Mouse (Mus musculus) forebrain, postnatal 0 days (tissue): ENCODE measurements around the gene Dclk1. TPM values are rescaled to one million over a fixed set of nuclear protein-coding genes. Genes with fewer than 3 reads are reported as not detected.

Source experiments
- ATAC-seq: fragments of 200-750 bp; cut with Nextera tagmentation; 2 replicates; pipeline ENCODE4 v1.8.0; 2017; ENCODE audit warnings: mild to moderate bottlenecking, moderate library complexity
- DNase-seq: peaks from one replicate; pipeline ENCODE4 v3.0.0-alpha.2; 2015
- H3K27ac ChIP-seq: fragments of 300-500 bp; sonication (generic); 2 replicates; pipeline ENCODE4 v1.5.1; 2014; ENCODE audit warnings: low read depth, mild to moderate bottlenecking, antibody characterized with exemption, low read length, moderate library complexity, mixed read lengths
- H3K27me3 ChIP-seq: fragments of 300-500 bp; sonication (generic); 2 replicates; pipeline ENCODE4 v1.6.1; 2014; ENCODE audit warnings: mild to moderate bottlenecking, low read length, mixed read lengths; ENCODE audit not compliant: insufficient read depth
- H3K36me3 ChIP-seq: fragments of 300-500 bp; sonication (generic); 2 replicates; pipeline ENCODE4 v1.6.1; 2014; ENCODE audit warnings: mild to moderate bottlenecking, moderate library complexity; ENCODE audit not compliant: insufficient read depth
- H3K4me1 ChIP-seq: fragments of 300-500 bp; sonication (generic); 2 replicates; pipeline ENCODE4 v1.6.1; 2014; ENCODE audit warnings: antibody characterized with exemption; ENCODE audit not compliant: insufficient read depth
- H3K4me2 ChIP-seq: fragments of 300-500 bp; sonication (generic); 2 replicates; pipeline ENCODE4 v1.6.1; 2014; ENCODE audit warnings: low read depth, mild to moderate bottlenecking, moderate library complexity
- H3K4me3 ChIP-seq: fragments of 300-500 bp; sonication (generic); 2 replicates; pipeline ENCODE4 v1.5.1; 2014; ENCODE audit warnings: low read depth, low read length, mixed read lengths
- H3K9ac ChIP-seq: fragments of 300-500 bp; sonication (generic); 2 replicates; pipeline ENCODE4 v1.6.1; 2014; ENCODE audit warnings: mild to moderate bottlenecking
- H3K9me3 ChIP-seq: fragments of 300-500 bp; sonication (generic); 2 replicates; pipeline ENCODE4 v1.6.1; 2016; ENCODE audit warnings: low read length
- CTCF ChIP-seq: sonication (generic); IDR thresholded peaks from 2 replicates; pipeline ENCODE4 v1.5.1; 2016; ENCODE audit warnings: antibody characterized with exemption, control low read depth, low read depth
- WGBS: fragments of 180-500 bp; shearing (Covaris S2); extraction: QIAGEN DNeasy Blood & Tissue Kit; methylation state at CpG from one replicate; pipeline ENCODE4 v1.1.7; 2014; 5-methylcytosine and 5-hydroxymethylcytosine counted together
- polyA plus RNA-seq: library from polyadenylated mRNA; unstranded; fragments of >200 nt; fragmentation: Nextera tagmentation; extraction: Ambion mirVana; gene quantifications from 2 replicates; pipeline ENCODE4 v1.2.1, GENCODE M21; 2015
- total RNA-seq: library from RNA; depleted of rRNA; stranded (reverse); fragments of >200 nt; gene quantifications from 2 replicates; pipeline ENCODE4 v1.2.3, GENCODE M21; 2014

The Dclk1 gene
- total and polyA plus RNA-seq, 2 experiments from 2014 or later: 219 to 347 TPM

DNA sequence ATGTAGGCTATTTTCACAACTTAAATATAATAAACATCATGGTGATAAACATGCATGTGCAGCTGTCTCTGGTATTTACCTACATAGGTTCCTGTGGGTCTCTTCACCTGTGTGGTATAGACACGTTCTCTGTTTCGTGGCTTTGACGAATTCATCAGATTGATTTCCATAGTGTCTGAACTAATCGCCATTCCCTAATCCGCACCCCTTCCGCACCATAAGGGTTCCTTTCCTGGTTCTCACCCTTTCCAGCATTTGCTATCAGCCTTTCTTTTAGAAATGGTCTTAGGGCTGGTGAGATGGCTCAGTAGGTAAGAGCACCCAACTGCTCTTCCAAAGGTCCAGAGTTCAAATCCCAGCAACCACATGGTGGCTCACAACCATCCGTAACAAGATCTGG lies 162.6 kb downstream of the Dclk1 start:
- H3K9me3 ChIP-seq: no peaks in the 10 kb centered on the region
- 96% methylated on average over 7 of the region's 7 CpGs for WGBS
- no peaks in the 10 kb centered on the region for H3K27me3 ChIP-seq
- DNase-seq: no peak
- TF ChIP-seq CTCF: no peak
- H3K4me2 ChIP-seq: no peak overlapping the region
- no peak overlapping the region for H3K9ac ChIP-seq
- H3K4me1 ChIP-seq: no peaks in the 10 kb centered on the region
- no peak for ATAC-seq
- H3K36me3 ChIP-seq: no peaks in the 10 kb centered on the region
- no peak overlapping the region for H3K27ac ChIP-seq
- no peak overlapping the region for H3K4me3 ChIP-seq

DNA sequence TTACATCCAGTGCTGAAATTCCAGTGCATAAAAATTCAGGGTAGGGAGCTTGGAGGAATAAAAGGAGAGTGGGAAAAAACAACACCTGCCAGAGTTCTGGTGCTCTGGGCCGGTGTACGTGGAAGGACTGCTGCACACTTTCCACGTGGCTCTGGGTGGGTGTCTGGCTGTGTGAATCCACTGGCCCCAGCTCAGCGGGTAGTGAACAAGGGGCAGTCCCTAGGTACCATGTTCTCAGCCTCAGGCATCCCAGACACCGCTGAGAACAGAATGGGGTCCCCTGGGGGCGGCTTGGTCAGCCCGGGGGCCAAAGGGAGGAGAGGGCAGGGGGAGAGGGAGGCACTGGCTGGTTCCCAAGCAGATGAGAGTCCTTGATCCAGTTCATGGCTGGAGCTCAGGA lies 164.5 kb downstream of the Dclk1 start:
- WGBS: 82% methylated on average over 7 of the region's 7 CpGs
- H3K4me3 ChIP-seq: no peak overlapping the region
- H3K27ac ChIP-seq: no peak overlapping the region
- no peaks in the 10 kb centered on the region for H3K27me3 ChIP-seq
- no peaks in the 10 kb centered on the region for H3K36me3 ChIP-seq
- ATAC-seq (no peak; the same call in 1 of the 2 replicates), DNase-seq (no peak)
- no peak overlapping the region for H3K9ac ChIP-seq
- no peaks in the 10 kb centered on the region for H3K4me1 ChIP-seq
- TF ChIP-seq CTCF: no peak
- no peaks in the 10 kb centered on the region for H3K9me3 ChIP-seq
- no peak overlapping the region for H3K4me2 ChIP-seq

DNA sequence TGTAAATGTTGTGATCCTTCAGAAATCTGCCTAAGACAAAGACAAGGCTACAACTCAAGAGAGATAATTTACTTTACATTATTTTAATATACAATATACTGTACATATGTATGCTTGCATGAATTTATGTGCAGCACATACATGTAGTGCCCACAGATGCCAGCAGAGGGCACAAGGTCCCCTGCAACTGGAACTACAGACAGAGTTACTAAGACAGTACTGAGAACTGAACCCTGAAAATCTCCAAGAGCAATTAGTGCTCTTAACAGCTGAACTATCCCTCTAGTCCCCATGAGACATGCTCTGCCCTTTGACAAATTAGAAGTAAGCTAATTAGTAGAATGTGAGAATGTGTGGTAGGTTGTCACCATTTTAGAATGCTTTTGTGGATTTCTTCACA lies 169.4 kb downstream of the Dclk1 start:
- TF ChIP-seq CTCF: peak; percentile 56
- DNase-seq: peak; percentile 48
- Histone ChIP-seq H3K4me3 (no peak overlapping the region), H3K27ac (peak overlapping the region; percentile 40; the same call in 1 of the 2 replicates), H3K36me3 (no peaks in the 10 kb centered on the region), H3K4me2 (no peak overlapping the region), H3K9ac (no peak overlapping the region), H3K4me1 (peaks cover 17% of the 10 kb centered on the region), H3K9me3 (no peaks in the 10 kb centered on the region), H3K27me3 (no peaks in the 10 kb centered on the region)
- ATAC-seq: no peak

DNA sequence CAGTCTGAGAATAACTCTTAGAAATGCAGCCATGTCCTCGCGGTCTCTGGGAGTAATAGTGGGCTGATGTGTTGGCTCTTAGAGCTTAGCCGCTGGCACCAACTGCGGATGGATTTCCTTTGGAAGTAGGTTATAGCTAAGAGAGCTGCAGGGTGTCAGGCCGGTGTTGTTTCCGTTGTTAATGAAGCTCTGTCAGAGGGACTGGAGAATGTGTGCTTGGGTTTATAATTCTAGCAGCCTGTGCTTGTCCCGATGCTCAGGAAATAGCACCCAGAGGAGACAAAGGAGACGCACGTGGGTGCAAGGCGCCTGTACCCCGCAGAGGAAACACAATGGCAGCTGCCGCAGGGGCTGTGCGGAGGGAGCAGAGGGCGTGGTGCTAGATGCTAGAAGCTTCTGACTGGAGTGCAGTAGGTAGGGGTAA lies 173.4 kb downstream of the Dclk1 start:
- Histone ChIP-seq H3K4me1 (peaks cover 17% of the 10 kb centered on the region), H3K4me2 (peak overlapping the region; percentile 38), H3K36me3 (no peaks in the 10 kb centered on the region), H3K27ac (peak overlapping the region; percentile 91), H3K27me3 (no peaks in the 10 kb centered on the region), H3K4me3 (no peak overlapping the region), H3K9me3 (no peaks in the 10 kb centered on the region), H3K9ac (peak overlapping the region; percentile 45)
- DNase-seq (peak; percentile 86), ATAC-seq (peak; percentile 94)
- no peak for TF ChIP-seq CTCF
- 3% methylated on average over 14 of the region's 14 CpGs for WGBS

DNA sequence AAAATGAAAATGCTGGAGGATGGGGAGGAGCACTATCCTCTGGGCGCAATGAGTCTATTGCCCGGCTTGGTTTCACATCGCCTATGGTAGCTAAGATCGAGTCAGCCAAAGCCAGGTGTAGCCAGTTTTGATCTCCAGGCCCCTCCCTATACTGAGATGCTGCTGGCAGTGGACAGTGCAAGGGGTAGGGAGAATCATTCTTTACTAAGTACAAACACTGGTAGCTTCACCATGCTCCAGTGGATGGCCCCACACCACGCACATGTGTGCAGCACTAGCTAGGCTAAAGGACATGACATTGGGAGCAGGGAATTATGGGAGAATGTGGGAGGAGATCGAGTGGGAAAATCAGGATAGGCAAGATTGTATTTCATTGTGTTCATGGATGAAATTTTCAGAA lies 176.7 kb downstream of the Dclk1 start:
- no peak overlapping the region for H3K4me2 ChIP-seq
- H3K27ac ChIP-seq: 0 out of 2 replicates have a peak overlapping the region, but pooled peaks have one; percentile 24
- TF ChIP-seq CTCF: no peak
- H3K4me1 ChIP-seq: peaks cover 25% of the 10 kb centered on the region
- no peaks in the 10 kb centered on the region for H3K27me3 ChIP-seq
- DNase-seq: no peak
- no peaks in the 10 kb centered on the region for H3K9me3 ChIP-seq
- ATAC-seq: no peak
- H3K4me3 ChIP-seq: no peak overlapping the region
- H3K9ac ChIP-seq: no peak overlapping the region
- WGBS: 63% methylated on average over 6 of the region's 6 CpGs
- no peaks in the 10 kb centered on the region for H3K36me3 ChIP-seq

DNA sequence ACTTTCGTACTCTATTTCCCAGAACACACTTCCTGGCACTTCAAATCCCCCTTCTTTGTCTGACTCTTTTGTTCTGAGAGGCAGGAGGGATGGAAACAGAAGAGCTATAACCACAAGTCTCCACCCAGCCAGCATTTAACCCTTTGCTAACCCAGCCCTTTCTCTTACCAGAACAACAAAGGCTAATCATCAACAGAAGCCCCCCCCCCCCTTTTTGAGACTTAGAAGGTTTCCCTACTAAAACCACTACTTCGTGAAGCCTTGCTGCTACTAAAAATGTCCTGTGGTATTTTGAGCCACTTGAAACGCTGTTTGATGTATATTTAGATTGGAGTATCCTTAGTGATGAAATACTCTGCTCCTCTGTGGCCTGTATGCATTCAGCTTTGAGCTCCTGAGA lies 177.2 kb downstream of the Dclk1 start:
- Histone ChIP-seq H3K4me2 (no peak overlapping the region), H3K4me3 (no peak overlapping the region), H3K27ac (peak overlapping the region; percentile 59), H3K9ac (no peak overlapping the region), H3K9me3 (no peaks in the 10 kb centered on the region), H3K4me1 (peaks cover 29% of the 10 kb centered on the region), H3K36me3 (no peaks in the 10 kb centered on the region), H3K27me3 (no peaks in the 10 kb centered on the region)
- ATAC-seq (no peak), DNase-seq (no peak)
- TF ChIP-seq CTCF: no peak
- 18% methylated on average over 3 of the region's 3 CpGs for WGBS

DNA sequence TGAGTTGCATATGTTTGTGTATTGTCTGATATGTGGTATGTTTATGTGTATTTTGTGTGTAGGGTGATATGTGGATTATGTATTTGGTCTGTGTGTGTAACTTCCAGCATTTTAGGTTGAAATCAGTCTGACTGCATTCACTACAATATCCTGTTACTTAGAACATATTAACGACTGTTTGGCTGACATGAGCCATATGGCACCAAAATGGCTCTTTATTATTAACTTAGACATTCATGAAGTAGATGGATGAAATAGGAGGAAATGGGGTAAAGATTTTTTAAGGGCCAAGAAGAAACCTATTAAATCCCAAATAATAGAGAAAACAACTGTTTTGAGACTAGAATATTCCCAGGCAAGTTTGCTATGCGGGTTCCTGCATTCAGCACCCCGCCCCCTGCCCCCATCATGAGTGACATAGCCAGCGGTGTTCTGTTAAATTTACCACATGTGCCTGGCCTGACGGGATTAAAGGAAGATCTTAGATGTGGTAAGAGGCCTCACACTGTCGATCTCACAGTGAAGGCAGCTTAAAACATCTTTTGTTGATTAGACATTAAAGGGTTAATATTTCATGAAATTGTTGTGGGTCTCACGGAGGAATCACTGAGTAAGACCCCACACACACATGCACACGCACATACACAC lies 178.4 kb downstream of the Dclk1 start:
- ATAC-seq: no peak
- WGBS: 44% methylated on average over 8 of the region's 8 CpGs
- H3K4me3 ChIP-seq: no peak overlapping the region
- no peaks in the 10 kb centered on the region for H3K9me3 ChIP-seq
- no peaks in the 10 kb centered on the region for H3K27me3 ChIP-seq
- H3K27ac ChIP-seq: no peak overlapping the region
- H3K36me3 ChIP-seq: no peaks in the 10 kb centered on the region
- H3K4me1 ChIP-seq: peaks cover 22% of the 10 kb centered on the region
- TF ChIP-seq CTCF: no peak
- DNase-seq: no peak
- no peak overlapping the region for H3K4me2 ChIP-seq
- H3K9ac ChIP-seq: no peak overlapping the region
